Mouse (Mus musculus): ENCODE data around the gene Gm28308. TPM values are rescaled to one million over a fixed set of nuclear protein-coding genes. Genes with fewer than 3 reads are reported as not detected.

Gm28308 gene
- polyA plus RNA-seq, 1 experiment from 2014 or later = not detected

- Histone ChIP-seq H3K4me3 (peak overlapping the region; percentile 54), H3K9ac (no peak overlapping the region), H3K27ac (ENCODE audit: poor library complexity, severe bottlenecking) (no peak overlapping the region), H3K36me3 (no peaks in the 10 kb centered on the region), H3K4me1 (replicated peaks) (peaks cover 22% of the 10 kb centered on the region), H3K9me3 (replicated peaks) (no peaks in the 10 kb centered on the region), H3K4me2 (peak overlapping the region; percentile 85), H3K27me3 (replicated peaks) (peaks cover 98% of the 10 kb centered on the region)
- ATAC-seq (ENCODE audit: insufficient number of reproducible peaks, low FRiP score) = no peak
- 6% methylated on average over 21 of the region's 21 CpGs for WGBS
These were observed 9.0 kb upstream of the Gm28308 start for GRCm38 (mm10) chr6:52221993-52222685.

GRCm38 (mm10) chr6:52221337-52221992, 8.3 kb upstream of the Gm28308 start, which contains the start of gene Hoxa7:
Hoxa7 (minus strand) TSS chr6:52221854.
- Histone ChIP-seq H3K9ac (peak within 1 kb of the TSS; percentile 42; the same call in 1 of the 2 replicates), H3K4me1 (replicated peaks) (peaks cover 27% of the 10 kb centered on the region), H3K4me3 (peak within 1 kb of the TSS; percentile 54), H3K4me2 (peak within 1 kb of the TSS; percentile 85), H3K27ac (ENCODE audit: poor library complexity, severe bottlenecking) (no peak within 1 kb of the TSS), H3K27me3 (replicated peaks) (peaks cover 98% of the 10 kb centered on the region), H3K36me3 (no peaks in the 10 kb centered on the region), H3K9me3 (replicated peaks) (no peaks in the 10 kb centered on the region)
- under 1% methylated on average over 46 of the region's 46 CpGs for WGBS
- ATAC-seq (ENCODE audit: insufficient number of reproducible peaks, low FRiP score) = peak; percentile 58; the same call in 1 of the 2 replicates

- H3K36me3 ChIP-seq = no peaks in the 10 kb centered on the region
- no peak overlapping the region for H3K27ac ChIP-seq (ENCODE audit: poor library complexity, severe bottlenecking)
- ATAC-seq (ENCODE audit: insufficient number of reproducible peaks, low FRiP score) = no peak
- 4% methylated on average over 12 of the region's 12 CpGs for WGBS
- H3K27me3 ChIP-seq (replicated peaks) = peaks cover 98% of the 10 kb centered on the region
- no peaks in the 10 kb centered on the region for H3K9me3 ChIP-seq (replicated peaks)
- peaks cover 25% of the 10 kb centered on the region for H3K4me1 ChIP-seq (replicated peaks)
- H3K9ac ChIP-seq = no peak overlapping the region
- H3K4me2 ChIP-seq = peak overlapping the region; percentile 85
- H3K4me3 ChIP-seq = peak overlapping the region; percentile 54
These were observed 7.7 kb upstream of the Gm28308 start for GRCm38 (mm10) chr6:52220865-52221310.

GRCm38 (mm10) chr6:52220003-52220864, 7.1 kb upstream of the Gm28308 start:
- Histone ChIP-seq H3K27me3 (replicated peaks) (peaks cover 98% of the 10 kb centered on the region), H3K27ac (ENCODE audit: poor library complexity, severe bottlenecking) (no peak overlapping the region), H3K4me3 (no peak overlapping the region), H3K9ac (no peak overlapping the region), H3K4me2 (no peak overlapping the region), H3K4me1 (replicated peaks) (peaks cover 22% of the 10 kb centered on the region), H3K36me3 (no peaks in the 10 kb centered on the region), H3K9me3 (replicated peaks) (no peaks in the 10 kb centered on the region)
- WGBS = 14% methylated on average over 32 of the region's 32 CpGs
- ATAC-seq (ENCODE audit: insufficient number of reproducible peaks, low FRiP score) = no peak

- ATAC-seq (ENCODE audit: insufficient number of reproducible peaks, low FRiP score) = no peak
- Histone ChIP-seq H3K27ac (ENCODE audit: poor library complexity, severe bottlenecking) (no peak overlapping the region), H3K9ac (no peak overlapping the region), H3K4me2 (no peak overlapping the region), H3K9me3 (replicated peaks) (no peaks in the 10 kb centered on the region), H3K36me3 (no peaks in the 10 kb centered on the region), H3K4me1 (replicated peaks) (peaks cover 22% of the 10 kb centered on the region), H3K4me3 (no peak overlapping the region), H3K27me3 (replicated peaks) (peaks cover 98% of the 10 kb centered on the region)
- WGBS = 26% methylated on average over 9 of the region's 9 CpGs
These were observed 6.2 kb upstream of the Gm28308 start for GRCm38 (mm10) chr6:52219234-52219942.

- Histone ChIP-seq H3K36me3 (no peaks in the 10 kb centered on the region), H3K27ac (ENCODE audit: poor library complexity, severe bottlenecking) (no peak overlapping the region), H3K4me3 (no peak overlapping the region), H3K4me1 (replicated peaks) (peaks cover 22% of the 10 kb centered on the region), H3K9ac (no peak overlapping the region), H3K27me3 (replicated peaks) (peaks cover 98% of the 10 kb centered on the region), H3K4me2 (no peak overlapping the region), H3K9me3 (replicated peaks) (no peaks in the 10 kb centered on the region)
- WGBS = 10% methylated on average over 14 of the region's 14 CpGs
- ATAC-seq (ENCODE audit: insufficient number of reproducible peaks, low FRiP score) = no peak
These were observed 5.6 kb upstream of the Gm28308 start for GRCm38 (mm10) chr6:52218643-52219215.

GRCm38 (mm10) chr6:52217895-52218642, 4.9 kb upstream of the Gm28308 start:
- Histone ChIP-seq H3K4me3 (peak overlapping the region; percentile 28; the same call in 1 of the 2 replicates), H3K27ac (ENCODE audit: poor library complexity, severe bottlenecking) (no peak overlapping the region), H3K4me1 (replicated peaks) (peaks cover 24% of the 10 kb centered on the region), H3K36me3 (no peaks in the 10 kb centered on the region), H3K9ac (no peak overlapping the region), H3K4me2 (no peak overlapping the region; the same call in 1 of the 2 replicates), H3K27me3 (replicated peaks) (peaks cover 98% of the 10 kb centered on the region), H3K9me3 (replicated peaks) (no peaks in the 10 kb centered on the region)
- ATAC-seq (ENCODE audit: insufficient number of reproducible peaks, low FRiP score) = no peak
- WGBS = 6% methylated on average over 23 of the region's 23 CpGs

GRCm38 (mm10) chr6:52217459-52217768, 4.3 kb upstream of the Gm28308 start:
- H3K36me3 ChIP-seq = no peaks in the 10 kb centered on the region
- H3K4me2 ChIP-seq = peak overlapping the region; percentile 51
- peak overlapping the region; percentile 28 for H3K4me3 ChIP-seq
- no peak overlapping the region for H3K9ac ChIP-seq
- H3K27ac ChIP-seq (ENCODE audit: poor library complexity, severe bottlenecking) = no peak overlapping the region
- WGBS = 1% methylated on average over 25 of the region's 25 CpGs
- peaks cover 29% of the 10 kb centered on the region for H3K4me1 ChIP-seq (replicated peaks)
- peaks cover 98% of the 10 kb centered on the region for H3K27me3 ChIP-seq (replicated peaks)
- H3K9me3 ChIP-seq (replicated peaks) = no peaks in the 10 kb centered on the region
- no peak for ATAC-seq (ENCODE audit: insufficient number of reproducible peaks, low FRiP score)

GRCm38 (mm10) chr6:52216691-52217458, 3.7 kb upstream of the Gm28308 start:
- Histone ChIP-seq H3K4me1 (replicated peaks) (peaks cover 25% of the 10 kb centered on the region), H3K9ac (no peak overlapping the region)
- WGBS = 3% methylated on average over 60 of the region's 60 CpGs

More at GRCm38 (mm10) chr6:52216691-52217458, 3.7 kb upstream of the Gm28308 start:
- no peak for ATAC-seq (ENCODE audit: insufficient number of reproducible peaks, low FRiP score)
- H3K4me3 ChIP-seq = peak overlapping the region; percentile 28
- no peaks in the 10 kb centered on the region for H3K36me3 ChIP-seq
- peaks cover 98% of the 10 kb centered on the region for H3K27me3 ChIP-seq (replicated peaks)
- H3K9me3 ChIP-seq (replicated peaks) = no peaks in the 10 kb centered on the region
- H3K27ac ChIP-seq (ENCODE audit: poor library complexity, severe bottlenecking) = no peak overlapping the region
- peak overlapping the region; percentile 51 for H3K4me2 ChIP-seq

Data from heart, embryonic 12.5 days (tissue).